Mouse (Mus musculus) layer of hippocampus, postnatal 36 days (tissue): ENCODE measurements at regions not wholly inside any gene's neighbourhood (a gene's known extent, or its start where the extent isn't known, plus 50 kb on each side); places are given as distances from the start of the nearest gene placed in this dataset.

Experiments used
- DNase-seq, 2 experiments: peaks; one replicate each; pipeline ENCODE4 v3.0.0; 2022

GRCm38 (mm10) chr1:137746129-137746528, 429.4 kb downstream of the Ptprc start:
- DNase-seq, result no peak

DNA sequence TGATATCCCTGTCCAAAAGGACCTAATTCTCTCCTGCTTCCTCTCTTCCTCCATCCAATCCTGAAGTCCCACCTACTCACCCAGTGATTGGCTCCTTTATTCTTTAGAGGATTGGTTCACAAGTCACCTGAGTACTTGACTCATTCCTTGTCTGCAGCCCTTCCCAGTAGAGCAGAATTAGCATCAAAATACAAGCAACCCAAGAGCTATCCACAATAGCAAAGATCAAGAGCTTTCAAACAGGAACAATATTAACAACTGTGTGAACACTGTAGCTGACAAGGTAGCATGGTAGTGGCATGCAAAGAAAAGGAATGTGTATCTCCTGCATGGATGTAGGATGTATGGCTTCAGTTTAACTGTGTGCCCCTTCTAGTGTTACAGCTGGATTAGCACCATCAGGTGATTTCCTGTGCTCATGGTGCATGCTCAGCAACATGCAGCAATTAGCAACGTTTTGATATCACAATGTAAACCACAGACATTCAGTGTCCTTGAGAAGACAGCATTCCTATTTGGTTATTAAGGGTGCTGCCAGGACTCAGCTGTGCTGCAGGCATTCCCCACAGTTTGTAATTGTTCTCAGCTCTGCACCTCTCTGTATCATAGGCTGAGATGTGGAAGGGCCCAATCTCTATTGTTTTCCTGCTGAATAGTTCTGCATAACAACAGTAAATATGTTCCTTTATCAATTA, 437.2 kb downstream of the Ptprc start:
- no peak for DNase-seq

DNA sequence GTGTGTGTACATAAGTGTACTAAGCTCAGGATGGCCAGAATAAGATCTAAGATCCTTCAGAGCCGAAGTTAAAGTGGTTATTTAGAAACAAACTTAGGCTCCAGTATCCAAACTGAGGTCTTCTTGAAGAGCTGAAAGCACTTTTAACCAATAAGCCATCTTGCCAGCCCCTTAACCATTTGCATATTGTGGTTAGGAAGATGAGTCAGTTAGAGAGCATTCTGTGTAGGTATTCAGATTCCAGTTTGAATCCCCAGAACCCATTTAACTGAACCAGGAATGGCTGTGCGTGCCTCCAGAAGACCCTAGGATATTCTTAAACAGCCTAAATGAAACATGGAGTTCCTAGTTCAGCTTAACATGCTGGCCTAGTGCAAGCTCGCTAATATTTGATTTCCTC, 471.6 kb downstream of the Ptprc start:
- no peak for DNase-seq

DNA sequence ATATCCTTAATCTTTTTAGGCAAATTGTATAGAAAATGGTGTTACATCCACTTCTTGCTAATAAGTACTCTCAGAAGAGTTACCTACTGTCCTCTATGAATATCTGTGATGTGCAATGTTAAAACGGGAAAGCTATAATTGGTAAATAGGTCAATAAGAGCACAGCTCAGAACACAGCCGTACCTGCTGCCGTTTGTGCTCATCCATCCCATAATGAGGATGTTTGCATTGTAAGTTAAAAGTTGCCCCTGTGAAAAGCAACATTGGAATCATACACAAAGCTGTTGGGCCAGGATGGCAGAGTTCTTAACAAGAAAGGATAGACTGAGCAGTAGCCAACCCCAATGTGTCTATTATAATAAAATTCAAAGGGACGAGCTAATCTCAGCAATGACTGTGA, 476.6 kb downstream of the Ptprc start:
- DNase-seq, result no peak

DNA sequence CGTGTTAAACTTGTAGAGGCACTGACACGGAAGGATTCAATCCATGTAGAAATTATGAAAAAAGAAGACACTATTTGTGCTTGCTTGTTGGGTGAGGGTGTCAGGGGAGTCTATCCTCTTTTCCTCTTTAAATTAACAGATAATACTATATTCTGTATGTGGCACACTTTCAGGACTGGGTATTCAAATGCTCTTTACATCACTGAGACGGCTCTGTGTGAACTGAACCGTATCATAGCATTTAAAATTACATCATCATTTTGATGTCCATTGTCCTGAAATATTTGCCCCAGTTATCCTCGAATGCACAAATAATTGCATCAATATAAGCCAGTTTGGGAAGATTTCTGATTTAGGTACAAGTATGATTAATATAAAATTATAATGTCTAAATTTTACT, 478.2 kb downstream of the Ptprc start:
- no peak for DNase-seq

GRCm38 (mm10) chr1:137696796-137697195, 478.7 kb downstream of the Ptprc start:
- no peak for DNase-seq

- no peak for DNase-seq
Measured at GRCm38 (mm10) chr1:137695751-137696150, 479.8 kb downstream of the Ptprc start.

- DNase-seq, result no peak
Measured at GRCm38 (mm10) chr1:137692525-137692924, 483.0 kb downstream of the Ptprc start.

DNA sequence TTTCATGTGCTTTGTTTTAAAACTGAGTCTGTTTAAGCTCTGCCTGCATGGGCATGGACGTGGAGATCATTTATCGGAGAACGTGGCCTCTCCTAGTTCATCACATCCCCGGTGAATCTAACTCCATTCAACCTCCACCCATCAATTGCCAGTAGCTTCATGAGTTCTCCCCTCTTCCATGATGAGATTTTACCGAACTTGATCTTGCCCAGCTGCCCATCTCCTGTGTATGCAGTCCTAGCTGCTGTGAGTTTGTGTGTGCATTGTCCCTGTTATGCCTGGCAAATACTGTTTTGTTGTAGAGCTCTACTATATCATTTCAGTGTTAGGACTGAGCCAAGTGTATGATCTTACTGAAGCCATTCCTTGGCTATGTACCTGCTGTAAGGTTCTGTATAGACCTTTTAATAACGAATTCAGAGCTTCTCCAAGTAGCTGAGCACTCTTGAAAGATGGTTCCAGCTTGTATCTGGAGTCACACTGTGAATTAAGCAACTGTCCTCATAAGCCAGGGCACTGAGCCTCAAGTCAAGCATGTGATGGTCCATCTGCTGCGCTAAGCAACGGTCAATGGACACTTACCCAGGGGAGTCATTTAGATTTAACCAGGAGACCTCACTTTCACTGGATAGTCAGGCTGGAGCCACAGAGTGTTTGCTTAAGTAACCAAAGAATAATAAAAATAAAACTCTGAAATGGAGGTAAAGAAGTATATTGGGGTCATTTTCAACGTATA, 484.5 kb downstream of the Ptprc start:
- no peak for DNase-seq

GRCm38 (mm10) chr1:137670650-137671049, 504.9 kb downstream of the Ptprc start:
- no peak for DNase-seq

GRCm38 (mm10) chr1:137669849-137670248, 505.7 kb downstream of the Ptprc start:
- no peak for DNase-seq

DNA sequence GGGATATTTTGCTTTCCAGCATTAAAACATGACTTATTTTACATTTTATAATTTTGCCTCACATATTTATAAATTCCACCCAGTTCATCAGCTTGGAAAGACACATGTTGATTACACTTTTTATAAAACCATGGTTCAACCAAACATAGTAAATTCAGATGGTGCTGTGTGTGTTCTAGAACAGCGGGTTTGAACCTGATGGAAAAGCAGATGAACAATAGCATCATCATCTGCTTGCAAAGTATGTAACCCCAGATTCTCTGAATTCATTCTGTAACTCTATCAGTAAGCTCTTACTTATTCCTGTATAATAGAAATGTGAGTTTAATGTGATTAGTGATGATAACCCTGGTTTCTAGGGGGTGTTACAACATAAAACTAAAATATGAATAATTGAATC, 517.4 kb downstream of the Ptprc start:
- peak in 1 of 2 experiments; percentile 5 for DNase-seq

DNA sequence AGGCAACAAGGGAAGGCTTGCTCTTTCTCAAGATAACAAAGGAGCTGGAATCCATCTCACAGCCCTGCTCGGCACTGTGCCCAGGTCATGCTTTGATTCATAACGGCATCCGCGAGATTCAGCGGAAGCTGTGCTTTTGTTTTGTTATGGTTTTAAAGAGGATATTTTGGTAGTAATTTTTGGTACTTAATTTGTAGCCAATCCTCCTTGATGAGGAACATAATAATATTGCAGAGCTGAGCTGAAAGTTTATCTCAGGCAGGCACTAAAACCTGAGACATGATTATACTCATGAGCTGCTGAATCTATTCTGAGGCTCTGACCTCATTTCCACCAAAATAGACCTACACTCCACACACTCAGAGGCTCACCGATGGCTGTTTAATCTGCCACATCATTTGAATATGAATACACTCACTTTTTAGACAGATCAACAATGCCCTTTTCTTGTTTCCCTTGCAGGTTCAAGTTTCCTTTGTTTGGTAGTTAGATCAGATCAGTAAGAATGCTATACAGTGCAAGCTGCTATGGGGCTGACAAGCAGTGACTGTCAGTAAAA, 518.5 kb downstream of the Ptprc start:
- DNase-seq, result peak in 1 of 2 experiments; percentile 7

GRCm38 (mm10) chr1:137654171-137654570, 521.3 kb downstream of the Ptprc start:
- DNase-seq, result no peak

- no peak for DNase-seq
Measured at GRCm38 (mm10) chr1:137653495-137653894, 522.0 kb downstream of the Ptprc start.

GRCm38 (mm10) chr1:137650629-137651028, 524.9 kb downstream of the Ptprc start:
- DNase-seq, result no peak

DNA sequence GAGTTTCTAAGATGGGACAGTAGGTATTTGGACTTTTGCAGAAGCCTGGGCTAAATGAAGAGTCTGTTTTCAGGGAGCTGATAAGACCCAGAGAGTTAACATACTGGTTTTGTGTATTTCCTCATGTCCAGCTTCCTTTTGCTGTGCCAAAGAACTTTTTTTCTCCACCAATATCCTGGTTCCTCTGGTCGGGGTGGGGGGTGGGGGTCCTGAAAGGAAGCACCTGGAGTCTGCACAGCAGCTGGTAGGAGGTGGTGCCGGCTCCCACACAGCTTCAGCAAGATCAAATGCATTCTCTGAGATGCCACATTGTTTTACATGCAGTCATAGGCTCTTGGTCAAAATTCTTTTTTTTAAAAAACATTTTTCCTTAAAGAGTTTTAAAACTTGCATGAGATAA, 525.4 kb downstream of the Ptprc start:
- DNase-seq, result no peak

- DNase-seq, result no peak
Measured at GRCm38 (mm10) chr1:137648832-137649231, 526.7 kb downstream of the Ptprc start.

GRCm38 (mm10) chr1:137644601-137645040, 530.9 kb downstream of the Ptprc start:
- no peak for DNase-seq

- no peak for DNase-seq
Measured at GRCm38 (mm10) chr1:137643508-137643907, 532.0 kb downstream of the Ptprc start.

- no peak for DNase-seq
Measured at GRCm38 (mm10) chr1:137640848-137641247, 534.7 kb downstream of the Ptprc start.

DNA sequence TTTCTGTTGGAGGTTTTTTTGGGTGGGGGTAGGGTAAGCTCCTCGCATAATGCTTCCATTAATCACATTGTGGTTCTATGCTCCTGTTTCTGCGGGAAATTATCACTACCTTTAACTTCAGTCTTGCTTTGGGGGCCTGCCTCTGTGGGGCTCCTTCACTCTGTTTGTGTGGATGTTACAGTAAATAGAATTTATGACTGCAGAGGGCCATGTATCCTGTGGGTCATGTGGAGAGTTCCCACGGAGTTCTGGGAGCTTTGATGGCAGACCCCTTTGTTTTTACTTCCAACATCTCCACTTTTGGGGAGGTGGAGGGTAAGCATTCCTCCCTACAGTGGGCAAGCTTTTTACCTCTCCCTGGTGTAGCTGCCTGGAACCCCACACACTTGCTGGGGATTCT, 538.6 kb downstream of the Ptprc start:
- no peak for DNase-seq

DNA sequence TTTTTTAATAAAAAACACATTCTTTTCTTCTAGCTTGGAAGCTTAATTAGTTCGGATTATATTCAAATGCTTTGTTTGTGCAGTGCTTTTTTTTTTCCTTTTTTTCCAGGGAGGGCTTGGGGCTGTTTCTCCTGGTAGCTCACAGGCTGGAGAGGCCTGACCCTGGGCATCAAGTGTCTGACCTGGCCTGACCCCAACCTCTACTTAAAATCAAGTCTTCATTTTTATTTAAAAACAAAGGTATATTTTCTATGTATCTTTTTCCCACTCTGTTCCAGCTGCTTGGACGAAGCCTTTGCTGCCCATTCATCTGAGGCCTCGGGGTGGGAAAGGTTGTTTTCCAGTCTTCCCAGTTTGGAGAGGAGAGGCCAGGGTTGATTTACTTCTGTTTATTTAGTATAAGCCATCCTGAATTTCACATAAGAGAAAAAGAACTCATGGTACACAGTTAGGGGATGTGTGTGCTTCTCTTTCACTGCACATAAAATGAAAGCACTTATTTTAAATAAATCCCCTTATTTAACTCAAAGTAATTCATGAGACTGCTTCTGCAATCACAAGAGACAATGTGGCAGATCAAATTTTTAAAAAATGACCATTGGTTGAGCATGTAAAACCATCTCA, 539.1 kb downstream of the Ptprc start:
- DNase-seq, result no peak
